Mouse (Mus musculus): ENCODE results near the gene Krt80.

The Krt80 gene

DNA sequence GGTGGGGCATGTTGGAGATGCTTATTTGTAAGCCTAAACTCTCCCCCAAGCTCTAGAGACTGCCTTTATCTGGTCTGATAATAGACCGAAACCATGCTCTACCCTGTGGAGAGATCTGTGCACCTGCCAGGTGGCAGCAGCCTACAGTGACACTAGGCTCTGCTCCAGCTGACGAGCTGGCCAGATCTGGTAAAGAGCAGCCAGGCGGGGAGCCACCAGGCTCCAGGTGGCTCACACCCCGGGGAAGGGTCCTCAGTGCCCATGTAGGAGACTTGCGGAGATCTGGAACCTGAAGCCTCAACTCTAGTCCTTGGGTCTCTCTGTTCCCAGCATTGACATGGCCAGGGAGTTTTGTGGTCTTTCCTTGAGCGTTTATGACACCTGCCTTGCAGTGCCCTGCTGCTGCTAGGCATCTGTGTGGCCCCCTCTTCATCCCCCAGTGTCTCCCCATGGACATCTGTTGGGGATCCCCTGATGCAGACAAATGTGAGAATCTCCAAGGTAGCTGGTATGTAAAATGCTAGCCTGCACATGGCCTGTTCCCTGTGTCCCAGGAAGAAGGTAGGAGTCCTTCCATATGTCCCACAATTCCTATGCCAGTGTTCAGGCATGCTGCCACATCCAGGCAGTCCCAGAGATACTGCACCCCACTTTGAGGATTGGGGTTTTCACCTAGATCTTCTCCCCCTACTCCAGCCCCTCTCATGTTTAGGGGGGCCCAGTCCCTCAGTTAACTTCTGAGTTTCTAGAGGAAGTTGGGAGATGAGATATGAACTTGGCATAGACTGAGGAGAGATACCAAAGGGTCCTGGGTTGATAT, 6.2 kb upstream of the Krt80 start:
- DNase-seq (ENCODE audit: low read depth, low spot score), result no peak

DNA sequence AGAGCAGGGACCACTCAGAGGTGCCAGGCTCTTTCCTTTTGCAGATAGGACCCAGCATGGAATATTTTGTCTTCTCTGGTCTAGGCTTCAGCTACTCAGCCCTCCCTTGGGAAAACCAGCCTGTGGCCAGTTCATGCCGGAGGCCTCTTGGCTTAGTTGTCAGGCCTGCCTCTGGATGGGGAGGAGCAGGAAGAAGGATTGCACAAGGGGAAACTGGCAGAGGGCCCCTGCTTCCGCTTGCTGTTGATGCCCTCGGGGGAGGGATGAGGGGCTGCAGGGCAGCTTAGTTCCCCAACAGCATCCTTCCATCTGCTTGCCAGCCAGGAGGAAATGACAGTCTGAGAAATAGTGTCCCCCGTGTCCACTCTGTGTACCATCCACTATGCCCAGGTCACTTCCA, 4.9 kb upstream of the Krt80 start:
- no peak for DNase-seq (ENCODE audit: low read depth, low spot score)

DNA sequence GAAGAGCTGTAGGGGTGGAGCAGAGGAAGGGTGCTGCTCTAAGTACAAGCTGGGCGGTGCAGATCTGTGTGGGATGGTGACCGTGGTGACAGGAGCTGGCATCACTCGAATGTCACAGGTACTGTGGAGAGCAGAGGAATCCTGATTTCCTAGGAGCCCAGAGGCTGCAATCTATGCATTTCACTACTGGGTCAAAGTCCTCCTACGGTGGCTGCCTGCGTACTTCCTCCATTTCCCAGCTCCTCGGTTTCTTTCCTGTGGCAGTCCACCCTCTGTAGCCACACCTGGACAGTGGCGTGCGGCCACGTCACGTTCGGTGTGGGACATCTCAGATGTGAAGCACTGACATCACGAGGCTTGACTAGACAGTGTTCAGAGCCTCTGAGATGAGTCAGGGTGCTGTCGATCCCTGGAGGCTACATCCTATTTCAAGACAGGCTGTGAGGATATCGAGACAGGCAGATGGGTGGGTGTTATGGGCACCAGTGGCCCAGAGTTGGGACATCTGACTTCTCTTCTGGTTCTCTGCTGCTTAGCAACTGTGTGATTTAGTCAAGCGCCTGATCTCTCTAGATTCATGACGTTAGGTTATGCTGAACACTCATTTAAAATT, 3.4 kb upstream of the Krt80 start:
- DNase-seq (ENCODE audit: low read depth, low spot score), result no peak

DNA sequence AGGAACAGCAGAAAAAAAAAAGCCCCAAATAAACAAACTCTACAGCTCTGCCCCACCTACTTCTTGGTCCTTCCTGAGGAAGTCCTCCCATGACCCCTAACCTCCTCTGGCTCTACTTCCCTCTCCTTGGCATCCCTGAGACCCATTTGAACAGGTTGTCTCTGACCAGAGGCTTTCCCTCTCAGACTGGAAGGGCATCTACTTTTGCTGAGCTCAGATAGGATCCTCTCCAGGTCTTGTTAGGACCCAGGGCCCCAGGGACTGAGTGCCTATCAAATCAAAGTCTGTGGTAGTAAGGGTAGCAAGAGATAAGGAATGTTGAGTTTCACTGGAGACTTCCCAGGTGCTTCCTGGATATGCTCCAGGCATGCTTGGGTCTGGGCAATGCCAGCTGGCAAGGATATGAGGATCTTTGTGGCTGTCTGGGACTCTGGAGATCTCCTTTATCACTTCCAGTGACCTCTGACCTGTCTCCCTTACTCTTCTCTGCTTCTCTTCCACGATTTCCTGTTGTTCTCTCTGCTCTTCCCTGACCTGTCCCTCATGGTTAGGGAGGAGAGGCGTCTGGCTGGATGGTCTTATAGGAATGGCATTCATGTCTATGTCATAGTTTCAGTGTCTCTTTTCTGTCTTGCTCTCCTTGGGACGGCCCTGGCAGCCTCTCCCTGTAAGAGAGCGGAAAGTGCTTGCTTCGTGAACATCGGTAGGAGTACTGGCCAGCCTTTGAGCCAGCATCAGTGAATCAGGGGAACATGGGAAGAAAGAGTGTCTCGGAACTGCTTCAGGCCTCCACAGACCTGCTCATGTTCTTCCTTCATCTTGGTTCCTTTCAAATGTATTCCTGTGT, 2.4 kb upstream of the Krt80 start:
- DNase-seq (ENCODE audit: low read depth, low spot score), result no peak

DNA sequence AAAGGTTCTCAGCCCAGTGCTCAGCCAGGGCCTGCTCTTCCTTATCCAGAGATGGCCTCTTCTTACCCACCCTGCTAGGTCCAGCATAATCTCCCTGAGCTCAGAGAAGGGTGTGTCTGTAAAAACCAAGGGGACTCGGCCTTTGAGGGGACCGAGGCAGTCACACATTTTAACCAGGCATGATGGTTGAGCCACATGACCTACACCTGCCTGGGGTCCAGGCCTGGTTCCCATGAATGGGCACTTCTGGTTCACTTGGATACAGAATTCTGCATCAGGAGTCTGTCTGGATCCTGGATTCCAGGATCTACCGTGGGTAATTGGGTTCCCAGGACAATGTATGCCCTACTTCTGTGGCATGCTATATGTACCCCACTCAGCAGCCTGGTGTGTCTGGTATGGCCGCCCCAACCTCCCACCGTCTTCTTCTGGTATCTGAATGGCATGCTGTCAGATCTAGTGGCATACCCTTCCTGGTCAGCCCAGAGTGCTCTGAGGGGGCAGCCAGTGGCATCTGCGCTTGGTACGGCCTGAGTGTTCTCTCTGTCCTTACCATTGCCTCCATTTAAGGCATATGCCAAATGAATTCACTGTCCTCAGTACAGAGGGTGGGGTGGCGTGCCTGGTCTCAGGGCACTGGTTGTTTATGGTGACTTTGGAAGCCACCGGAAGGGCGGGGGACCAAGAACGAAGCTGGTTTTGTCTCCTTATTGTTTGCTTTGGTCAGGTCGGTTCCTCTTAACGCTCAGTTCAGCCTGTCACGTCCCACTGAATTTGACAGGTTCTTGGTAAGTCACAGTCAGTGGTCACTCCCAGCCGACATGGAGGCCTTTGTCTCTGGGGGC, 1.4 kb upstream of the Krt80 start:
- no peak for DNase-seq (ENCODE audit: low read depth, low spot score)

DNA sequence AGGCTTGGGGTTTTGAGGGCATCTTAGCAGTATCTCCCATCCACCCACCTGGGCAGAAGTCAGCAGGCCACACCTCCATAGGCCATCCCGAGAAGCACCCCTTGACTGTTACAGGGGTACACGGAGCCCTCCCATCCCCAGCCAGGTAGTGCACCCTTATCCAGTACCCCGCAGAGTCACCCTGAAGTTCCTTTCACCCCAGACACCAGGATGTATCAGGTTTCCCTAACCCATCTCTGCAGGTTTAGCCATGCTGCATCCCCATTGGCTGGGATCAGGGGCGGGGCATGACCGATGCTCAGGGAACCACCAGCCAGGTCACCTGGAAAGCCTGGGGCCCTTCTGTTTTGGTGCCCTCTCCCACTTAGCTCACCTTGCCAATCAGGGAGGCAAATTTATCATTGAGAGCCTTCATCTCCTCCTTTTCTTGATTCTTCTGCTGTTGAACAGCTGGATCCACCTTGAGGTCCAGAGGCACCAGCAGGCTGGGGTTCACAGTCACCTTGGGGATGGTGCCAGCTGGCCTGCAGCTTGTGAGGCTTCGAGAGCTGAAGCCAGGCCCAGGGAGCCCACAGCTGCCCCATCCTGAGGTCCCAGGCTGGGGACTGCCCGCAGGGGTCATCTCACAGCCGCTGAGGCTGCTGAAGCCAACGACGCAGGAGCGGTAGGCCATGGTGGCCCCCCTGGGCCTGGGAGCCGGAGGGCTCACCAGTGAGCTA, 421 bp downstream of the Krt80 start:
- no peak for DNase-seq (ENCODE audit: low read depth, low spot score)

DNA sequence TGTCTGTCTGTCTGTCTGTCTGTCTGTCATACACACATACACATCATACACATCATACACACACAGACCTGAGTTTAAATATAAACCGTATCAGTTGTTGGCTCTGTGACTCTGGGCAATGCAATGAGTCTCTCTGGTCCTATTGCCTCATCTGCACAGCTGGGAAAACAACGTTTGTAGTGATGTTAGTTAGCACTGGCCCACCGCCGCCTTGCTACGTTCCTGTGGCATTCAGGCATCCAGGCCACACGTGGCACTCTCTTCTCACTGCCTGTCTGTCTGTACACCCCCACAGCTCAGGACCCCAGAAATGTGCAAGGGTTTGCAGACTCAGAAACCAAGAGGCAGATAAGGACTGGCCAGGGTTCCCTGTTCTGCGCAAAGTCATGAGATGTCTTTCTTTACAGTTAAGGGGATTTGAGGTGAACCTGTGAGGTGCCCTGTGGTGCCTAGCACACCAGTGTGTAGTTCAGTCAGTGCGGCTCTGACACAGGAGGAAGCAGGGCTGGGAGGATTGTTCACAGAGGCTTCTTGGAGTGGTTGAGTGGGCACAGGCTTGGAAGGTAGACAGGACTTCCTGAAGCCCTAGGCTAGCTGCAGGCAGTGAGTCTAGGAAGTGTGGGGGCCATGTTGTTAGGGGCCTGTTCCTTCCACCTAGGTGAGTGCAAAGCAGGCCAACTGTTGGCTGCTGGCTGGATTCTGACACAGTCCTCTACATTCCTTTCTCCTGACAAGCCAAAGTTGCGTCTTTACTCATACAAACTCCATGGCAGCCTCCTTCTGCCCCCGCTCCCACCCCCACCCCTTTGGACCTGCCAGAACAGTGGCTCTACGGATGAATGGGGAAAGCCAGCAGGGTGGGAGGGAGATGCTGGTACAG, 1.2 kb downstream of the Krt80 start:
- DNase-seq (ENCODE audit: low read depth, low spot score), result no peak

DNA sequence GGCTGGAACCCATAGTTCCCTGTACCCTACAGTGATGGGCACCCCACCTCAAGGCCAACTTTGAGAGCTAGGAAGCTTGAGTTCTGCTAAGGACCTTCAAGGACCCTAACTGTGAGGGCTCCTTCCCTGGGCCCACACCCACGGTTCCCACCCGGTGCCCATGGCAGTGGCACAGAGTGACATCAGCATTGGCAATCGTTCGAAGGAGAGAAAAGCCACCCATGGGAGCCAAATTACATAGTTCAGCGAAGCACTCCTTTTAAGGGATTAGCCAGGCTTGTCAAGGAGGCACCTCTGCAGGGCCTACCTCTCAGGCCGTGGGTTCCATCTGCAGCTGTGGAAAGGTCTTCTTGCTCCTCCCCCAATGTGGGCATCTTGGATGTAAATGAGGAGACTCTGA, 1.9 kb downstream of the Krt80 start:
- no peak for DNase-seq (ENCODE audit: low read depth, low spot score)

DNA sequence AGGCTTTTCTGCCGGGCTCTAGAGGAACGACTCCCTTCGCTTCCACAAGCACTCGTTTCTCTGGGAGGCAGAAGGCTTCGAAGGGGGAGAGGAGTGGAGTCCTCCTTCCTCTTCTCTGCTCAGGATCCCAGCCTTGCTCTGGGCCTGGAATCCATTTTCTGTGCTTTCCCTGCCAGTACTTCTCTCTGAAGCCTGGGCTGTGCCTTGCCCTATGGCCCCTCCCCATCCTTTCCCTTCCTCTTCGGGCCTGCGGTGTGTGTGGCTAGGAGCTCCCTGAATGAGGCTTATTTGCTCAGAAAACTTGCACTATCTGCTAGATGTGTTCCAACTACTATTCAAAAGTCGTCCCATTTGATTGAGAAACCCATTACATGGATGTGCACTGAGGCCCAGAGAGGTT, 2.5 kb downstream of the Krt80 start:
- no peak for DNase-seq (ENCODE audit: low read depth, low spot score)

DNA sequence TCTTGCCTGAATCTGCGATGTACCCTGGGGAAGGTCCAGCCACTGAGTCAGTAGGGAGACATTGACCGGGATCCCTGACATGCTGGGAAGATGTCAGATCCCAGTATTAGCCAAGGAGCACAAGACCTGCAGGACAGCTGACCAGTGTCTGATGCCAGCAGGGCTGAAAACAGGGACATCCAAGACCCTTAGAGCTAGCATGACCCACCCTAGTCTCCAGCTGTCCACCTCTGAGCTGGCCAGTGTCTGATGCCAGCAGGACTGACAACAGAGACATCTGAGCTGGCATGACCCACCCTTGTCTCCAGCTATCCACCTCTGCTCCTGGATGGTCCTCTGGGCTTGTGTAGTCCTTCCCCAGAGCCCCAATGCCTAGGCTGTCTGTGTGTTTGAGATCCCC, 3.0 kb downstream of the Krt80 start:
- DNase-seq (ENCODE audit: low read depth, low spot score), result no peak

DNA sequence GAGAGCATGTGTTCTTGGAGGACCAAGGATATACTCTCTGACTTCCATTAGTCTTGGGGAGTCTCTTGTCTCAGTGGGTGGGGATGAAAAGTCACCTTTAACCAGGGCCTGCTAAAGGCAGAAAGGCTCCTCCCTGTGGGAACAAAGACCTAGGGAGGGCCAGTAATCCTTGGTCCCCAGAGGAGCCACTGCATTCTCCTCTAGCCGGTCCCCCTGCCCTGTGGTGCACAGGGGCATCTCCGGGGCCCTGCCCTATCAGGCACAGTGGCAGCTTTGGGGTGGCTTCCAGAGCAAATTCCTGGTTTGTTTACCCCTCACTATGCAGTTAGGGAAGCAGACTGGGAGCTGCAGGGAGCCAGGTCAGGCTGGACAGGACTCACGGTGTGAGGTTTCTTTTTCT, 3.5 kb downstream of the Krt80 start:
- no peak for DNase-seq (ENCODE audit: low read depth, low spot score)

DNA sequence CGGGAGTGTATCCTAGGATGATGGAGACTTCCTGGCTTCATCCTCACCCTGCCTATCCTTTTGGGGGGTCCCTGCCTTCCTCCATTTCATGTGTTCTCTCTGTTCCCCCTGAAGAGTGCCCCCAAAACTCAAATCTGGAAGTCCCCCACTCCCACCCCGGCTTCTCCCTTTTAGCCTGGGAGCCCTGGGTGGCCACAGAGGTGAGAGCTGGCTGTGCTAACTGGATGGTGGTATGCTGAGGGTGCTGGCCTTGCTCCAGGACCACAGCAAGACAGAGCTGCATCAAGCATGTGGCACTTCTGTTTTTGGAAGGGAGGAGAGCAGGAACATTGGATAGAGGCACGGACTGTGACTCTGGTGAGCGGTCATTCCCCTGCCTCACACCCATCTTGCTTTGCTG, 4.2 kb downstream of the Krt80 start:
- no peak for DNase-seq (ENCODE audit: low read depth, low spot score)

DNA sequence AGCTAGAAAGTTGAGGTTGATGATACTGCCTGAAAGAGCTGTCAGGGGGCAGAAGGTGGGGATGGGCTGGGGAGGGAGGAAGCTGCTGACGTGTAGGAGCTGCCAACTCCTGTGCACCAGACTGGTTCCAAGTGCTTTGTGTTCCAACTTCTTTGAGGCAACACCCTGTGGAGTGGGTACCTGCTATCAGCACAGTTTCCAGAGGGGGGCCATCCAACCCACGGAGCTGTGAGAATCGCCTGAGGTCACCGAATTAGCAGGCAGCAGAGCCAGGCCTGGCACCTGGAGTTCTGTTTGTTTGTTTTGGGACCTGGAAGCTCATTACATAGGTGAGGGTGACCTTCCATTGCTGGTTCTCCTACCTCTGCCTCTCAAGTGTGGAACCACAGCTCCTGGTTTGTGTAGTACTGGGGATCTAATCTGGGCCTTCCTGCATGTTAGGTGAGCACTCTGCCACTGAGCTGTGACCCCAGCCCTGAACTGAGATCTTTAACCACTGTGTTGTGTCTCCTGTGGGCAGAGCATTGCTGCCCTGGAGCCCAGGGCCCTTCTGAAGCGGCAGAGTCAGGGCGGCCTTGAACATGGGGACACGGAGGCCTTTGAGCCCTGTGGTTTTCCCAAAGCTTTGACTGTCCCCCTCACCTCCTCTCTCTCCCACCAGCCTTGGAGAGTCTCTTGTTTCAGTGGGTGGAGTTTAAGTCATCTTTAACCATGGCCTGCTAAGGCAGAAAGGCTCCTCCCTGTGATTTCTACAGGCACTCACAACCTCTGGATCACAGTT, 4.9 kb downstream of the Krt80 start:
- DNase-seq (ENCODE audit: low read depth, low spot score), result no peak

DNA sequence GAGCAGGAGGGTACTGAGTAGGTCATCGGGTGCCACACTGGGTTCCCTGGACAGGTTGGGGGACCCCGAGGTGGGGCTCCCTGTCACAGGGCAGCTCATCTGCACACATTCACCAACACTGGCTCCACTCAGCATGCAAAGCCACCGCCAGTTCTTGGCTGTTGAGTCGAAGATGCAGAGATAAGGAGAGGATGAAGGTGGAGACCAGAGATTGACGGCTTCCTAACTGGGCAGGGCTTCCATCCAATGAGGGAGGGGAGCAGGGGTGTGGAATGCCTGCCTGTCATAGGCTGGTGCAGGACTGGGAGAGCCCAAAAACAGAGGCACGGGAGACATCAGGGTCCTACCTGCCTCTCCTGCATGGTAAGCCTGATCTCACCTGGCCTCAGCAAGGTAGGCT, 5.5 kb downstream of the Krt80 start:
- DNase-seq (ENCODE audit: low read depth, low spot score), result no peak

DNA sequence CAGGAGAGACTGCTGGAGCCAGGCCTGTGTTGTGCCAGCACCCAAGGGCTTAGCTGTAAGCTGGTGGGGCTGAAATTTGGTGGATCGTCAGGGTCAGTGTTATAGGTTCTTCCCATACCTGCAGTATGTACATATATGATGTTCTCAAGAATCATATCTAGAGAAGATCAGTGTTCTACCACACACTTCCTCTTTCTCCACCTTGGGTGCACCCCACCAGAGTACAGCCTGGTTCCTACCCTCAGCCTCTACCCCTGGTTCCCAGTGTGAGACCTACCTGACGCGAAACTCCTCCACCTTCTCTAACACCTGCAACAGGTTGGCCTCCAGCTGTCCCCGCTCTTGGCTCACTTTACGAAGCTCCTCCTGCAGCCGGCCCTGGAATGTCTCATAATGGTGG, 6.0 kb downstream of the Krt80 start:
- DNase-seq (ENCODE audit: low read depth, low spot score), result no peak

DNA sequence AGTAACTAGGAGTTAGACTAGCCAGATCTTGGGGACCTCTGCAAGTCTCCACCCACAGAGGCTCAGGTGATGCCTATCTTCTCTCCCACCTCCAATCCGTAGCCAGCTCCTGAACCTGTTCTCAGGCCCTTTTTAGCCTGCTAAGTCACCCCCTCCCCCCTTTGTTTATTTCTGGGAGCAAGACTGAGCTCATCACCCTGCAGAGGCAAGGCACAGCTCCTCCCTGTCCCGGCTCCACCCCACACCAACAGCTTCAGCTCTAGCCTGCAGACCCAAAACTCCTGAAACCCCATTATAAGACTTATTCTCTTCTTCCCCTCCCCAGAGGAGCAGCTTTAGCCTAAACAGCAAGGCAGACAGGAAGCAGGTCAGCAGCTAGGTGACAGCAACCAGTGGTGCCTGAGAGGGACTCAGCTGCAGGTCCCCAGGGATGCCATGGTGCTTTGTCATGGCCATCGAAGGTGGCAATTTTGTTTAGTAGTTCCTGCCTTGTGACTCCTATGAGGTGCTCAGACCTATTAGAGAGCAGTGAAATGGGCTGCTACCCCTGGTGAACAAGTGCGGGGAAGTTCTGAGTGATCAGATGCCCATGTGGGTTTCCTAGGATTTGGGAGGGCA, 7.5 kb downstream of the Krt80 start:
- no peak for DNase-seq (ENCODE audit: low read depth, low spot score)

DNA sequence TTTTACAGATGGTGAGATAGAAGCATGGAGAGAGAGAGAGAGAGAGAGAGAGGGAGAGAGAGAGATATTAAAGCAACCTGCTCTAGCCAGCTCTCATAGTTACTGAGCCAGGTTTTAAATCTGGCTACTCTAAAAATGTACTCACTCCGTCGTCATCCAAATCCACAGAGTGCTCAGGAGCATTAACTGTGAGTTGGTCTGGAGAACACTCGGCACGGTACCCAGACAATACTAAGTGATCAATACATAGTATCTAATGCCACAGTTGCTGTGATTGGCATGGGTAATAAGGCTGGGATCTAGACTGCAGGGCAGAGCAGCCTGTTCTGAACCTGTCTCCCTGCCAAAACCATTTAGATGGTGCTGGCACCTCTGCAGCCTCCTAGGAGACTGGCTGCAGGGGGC, 14.6 kb downstream of the Krt80 start:
- DNase-seq (ENCODE audit: low read depth, low spot score), result no peak

DNA sequence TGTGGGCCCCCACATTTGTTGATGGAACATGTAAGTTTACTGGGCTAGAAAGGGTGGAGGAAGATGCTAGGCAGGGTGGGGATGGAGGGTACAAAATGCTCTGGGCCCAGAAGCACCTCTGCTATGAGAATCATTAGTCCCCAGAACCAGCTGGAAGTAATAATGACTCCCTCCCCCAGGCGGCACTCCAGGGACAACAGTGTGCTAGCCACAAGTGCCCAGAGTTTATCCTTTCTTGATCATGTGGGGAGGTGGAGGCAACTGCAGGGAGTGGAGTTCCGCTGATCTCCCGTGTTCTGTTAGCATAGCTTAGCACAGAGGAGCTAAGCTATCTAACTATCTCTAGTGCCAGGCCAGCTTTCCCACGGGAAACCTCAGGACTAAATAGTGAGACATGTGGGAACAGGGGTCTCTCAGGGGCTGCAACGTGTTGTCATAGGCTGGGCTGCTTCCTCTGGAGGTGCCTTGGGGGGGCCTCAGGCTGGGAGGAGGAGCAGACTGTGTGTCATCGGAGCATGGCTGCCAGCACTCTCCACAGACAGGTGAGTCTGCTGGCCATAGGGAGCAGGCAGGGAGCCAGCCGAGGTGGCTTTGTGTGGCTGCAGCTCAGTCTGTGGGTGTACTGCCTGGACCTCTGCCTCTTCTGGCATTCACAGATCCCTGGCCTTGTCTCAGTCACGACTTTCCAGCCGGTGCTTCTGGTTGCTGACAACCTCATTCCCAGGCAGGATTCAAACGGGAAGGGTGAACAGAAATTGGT, 17.1 kb downstream of the Krt80 start:
- DNase-seq (ENCODE audit: low read depth, low spot score), result no peak
